Mouse (Mus musculus) kidney, postnatal 0 days (tissue): ENCODE measurements around the gene Fam57b. TPM values are rescaled to one million over a fixed set of nuclear protein-coding genes. Genes with fewer than 3 reads are reported as not detected.
A peak's percentile ranks its signal among the peaks of the same experiment; 100 is the strongest.

Source experiments
- ATAC-seq: fragments of 200-750 bp; cut with Nextera tagmentation; replicated peaks from 2 replicates; pipeline ENCODE4 v1.8.0; 2017; ENCODE audit warnings: low read depth, moderate number of reproducible peaks, moderate TSS enrichment, moderate library complexity; ENCODE audit not compliant: low FRiP score
- DNase-seq: peaks from one replicate; pipeline ENCODE4 v3.0.0-alpha.2; 2016; ENCODE audit warnings: low spot score
- H3K27ac ChIP-seq: fragments of 300-500 bp; sonication (generic); 2 replicates; pipeline ENCODE4 v1.5.1; 2014; ENCODE audit warnings: mild to moderate bottlenecking
- H3K27me3 ChIP-seq: fragments of 300-500 bp; sonication (generic); 2 replicates; pipeline ENCODE4 v1.6.1; 2014; ENCODE audit warnings: low read length, mixed read lengths; ENCODE audit not compliant: insufficient read depth
- H3K36me3 ChIP-seq: fragments of 300-500 bp; sonication (generic); 2 replicates; pipeline ENCODE4 v1.6.1; 2014; ENCODE audit warnings: low read length, mixed read lengths; ENCODE audit not compliant: insufficient read depth
- H3K4me1 ChIP-seq: fragments of 300-500 bp; sonication (generic); replicated peaks from 2 replicates; pipeline ENCODE4 v1.6.1; 2014; ENCODE audit warnings: antibody characterized with exemption, low read length, mixed read lengths; ENCODE audit not compliant: insufficient read depth
- H3K4me2 ChIP-seq: fragments of 300-500 bp; sonication (generic); 2 replicates; pipeline ENCODE4 v1.6.1; 2014; ENCODE audit warnings: mild to moderate bottlenecking, low read length, moderate library complexity, mixed read lengths
- H3K4me3 ChIP-seq: fragments of 300-500 bp; sonication (generic); replicated peaks from 2 replicates; pipeline ENCODE4 v1.5.1; 2014; ENCODE audit warnings: low read depth, low read length
- H3K9ac ChIP-seq: fragments of 300-500 bp; sonication (generic); 2 replicates; pipeline ENCODE4 v1.6.1; 2014; ENCODE audit warnings: low read depth, low read length
- H3K9me3 ChIP-seq: fragments of 300-500 bp; sonication (generic); replicated peaks from 2 replicates; pipeline ENCODE4 v1.6.1; 2016; ENCODE audit warnings: low read length, inconsistent platforms, mixed read lengths
- CTCF ChIP-seq: IDR thresholded peaks from 2 replicates; pipeline ENCODE4 v1.5.1; 2016; ENCODE audit warnings: antibody characterized with exemption, low read depth, mild to moderate bottlenecking, moderate library complexity
- WGBS: fragments of 180-500 bp; shearing (Covaris S2); extraction: QIAGEN DNeasy Blood & Tissue Kit; methylation state at CpG from one replicate; pipeline ENCODE4 v1.1.7; 2014; 5-methylcytosine and 5-hydroxymethylcytosine counted together
- polyA plus RNA-seq: library from polyadenylated mRNA; unstranded; fragments of >200 nt; fragmentation: Nextera tagmentation; extraction: Ambion mirVana; gene quantifications from 2 replicates; pipeline ENCODE4 v1.2.1, GENCODE M21; 2015

Gene Fam57b
- polyA plus RNA-seq, 1 experiment from 2014 or later, result 0.11 TPM

DNA sequence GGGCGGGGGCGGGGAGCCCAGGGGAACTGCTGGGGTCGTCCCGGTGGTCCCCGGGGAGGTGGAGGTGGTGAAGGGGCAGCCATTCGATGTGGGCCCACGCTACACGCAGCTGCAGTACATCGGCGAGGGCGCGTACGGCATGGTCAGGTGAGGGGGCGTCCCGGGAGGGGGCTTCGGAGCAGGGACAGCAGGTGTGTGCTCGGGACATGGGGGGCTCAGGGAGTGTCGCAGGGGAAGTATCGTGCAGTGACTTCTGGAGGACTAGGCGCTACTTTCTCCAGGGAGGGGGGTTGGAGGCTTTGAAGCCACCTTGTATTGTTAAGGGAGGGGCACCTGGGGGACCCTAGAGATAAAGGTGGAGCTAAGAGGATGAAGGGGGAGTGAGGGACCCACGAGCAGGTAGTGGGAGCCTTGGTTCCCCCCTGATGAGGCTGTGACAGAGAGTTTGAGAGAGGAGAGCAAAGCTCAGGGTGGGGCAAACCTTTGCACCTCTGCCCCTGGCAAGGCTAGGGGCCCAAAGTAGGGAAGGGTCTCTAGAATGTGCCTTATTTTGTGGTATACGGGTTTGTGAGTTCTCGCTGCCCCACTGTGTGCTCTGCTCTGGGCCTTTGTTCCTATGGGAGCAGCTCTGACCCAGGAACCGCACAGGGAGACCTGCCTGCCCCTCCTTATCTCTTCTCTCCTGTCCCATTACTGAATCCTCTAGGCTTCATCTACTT, 37.6 kb upstream of the Fam57b start:
- peak overlapping the region; percentile 81 for H3K9ac ChIP-seq

DNA sequence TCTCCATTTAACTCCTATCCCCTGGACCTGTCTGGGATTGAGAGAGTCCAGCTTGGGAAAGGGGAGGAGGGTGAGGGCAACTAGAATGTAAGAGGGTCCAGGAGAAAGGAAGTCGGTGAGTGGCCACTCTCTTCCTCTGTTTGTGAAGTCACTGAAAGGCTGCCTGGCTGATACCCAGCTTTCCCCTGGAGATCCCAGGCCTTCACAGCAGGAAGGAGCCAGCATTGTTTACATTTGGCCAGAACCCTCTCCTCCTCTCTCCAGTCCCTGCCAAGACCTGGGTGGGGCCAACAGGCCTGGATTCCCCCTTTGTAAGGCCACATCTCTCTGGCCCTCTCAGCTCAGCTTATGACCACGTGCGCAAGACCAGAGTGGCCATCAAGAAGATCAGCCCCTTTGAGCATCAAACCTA, 37.1 kb upstream of the Fam57b start:
- 12% methylated on average over 3 of the region's 3 CpGs for WGBS
- peak overlapping the region; percentile 81 for H3K9ac ChIP-seq
- DNase-seq (peak; percentile 93), ATAC-seq (peak; percentile 40; the same call in 1 of the 2 replicates)
- H3K4me2 ChIP-seq, result peak overlapping the region; percentile 76
- no peaks in the 10 kb centered on the region for H3K27me3 ChIP-seq
- H3K4me1 ChIP-seq, result peaks cover 9% of the 10 kb centered on the region; the same call in 1 of the 2 replicates
- peaks cover 34% of the 10 kb centered on the region for H3K36me3 ChIP-seq
- H3K27ac ChIP-seq, result peak overlapping the region; percentile 93
- H3K9me3 ChIP-seq, result no peaks in the 10 kb centered on the region
- peak overlapping the region; percentile 87 for H3K4me3 ChIP-seq
- TF ChIP-seq CTCF, result no peak

More for the DNA sequence above, 37.6 kb upstream of the Fam57b start:
- Histone ChIP-seq H3K4me1 (peaks cover 9% of the 10 kb centered on the region; the same call in 1 of the 2 replicates), H3K4me3 (peak overlapping the region; percentile 87), H3K36me3 (peaks cover 29% of the 10 kb centered on the region), H3K4me2 (peak overlapping the region; percentile 76), H3K9me3 (no peaks in the 10 kb centered on the region), H3K27me3 (no peaks in the 10 kb centered on the region), H3K27ac (peak overlapping the region; percentile 93)
- 0% methylated on average over 22 of the region's 24 CpGs for WGBS
- DNase-seq (no peak), ATAC-seq (peak; percentile 22)
- no peak for TF ChIP-seq CTCF

DNA sequence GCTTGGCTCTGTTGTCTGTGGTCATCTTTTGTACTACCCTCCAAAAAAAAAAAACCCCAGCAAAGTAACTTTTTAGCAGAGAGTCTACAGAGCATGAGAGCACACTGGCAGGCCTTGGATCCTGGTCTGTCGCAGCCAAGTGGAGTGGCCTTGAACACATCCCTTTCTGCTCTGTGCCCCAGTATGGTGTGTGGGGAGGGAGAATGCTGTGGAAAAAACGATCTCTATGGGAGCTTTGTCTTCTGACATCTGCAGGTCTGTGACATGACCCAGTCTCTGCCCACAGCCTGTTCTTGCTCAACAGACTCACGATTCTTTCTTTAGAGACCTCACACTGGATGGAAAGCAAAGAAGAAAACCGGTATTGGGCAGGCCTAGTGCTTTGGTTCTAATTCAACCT, 36.5 kb upstream of the Fam57b start:
- peaks cover 35% of the 10 kb centered on the region for H3K36me3 ChIP-seq
- WGBS, result 60% methylated on average over 4 of the region's 4 CpGs
- peak overlapping the region; percentile 76 for H3K4me2 ChIP-seq
- H3K9me3 ChIP-seq, result no peaks in the 10 kb centered on the region
- H3K4me1 ChIP-seq, result peaks cover 9% of the 10 kb centered on the region; the same call in 1 of the 2 replicates
- H3K27me3 ChIP-seq, result no peaks in the 10 kb centered on the region
- H3K4me3 ChIP-seq, result no peak overlapping the region
- ATAC-seq, result no peak
- no peak for DNase-seq
- no peak for TF ChIP-seq CTCF
- peak overlapping the region; percentile 93 for H3K27ac ChIP-seq
- H3K9ac ChIP-seq, result no peak overlapping the region

DNA sequence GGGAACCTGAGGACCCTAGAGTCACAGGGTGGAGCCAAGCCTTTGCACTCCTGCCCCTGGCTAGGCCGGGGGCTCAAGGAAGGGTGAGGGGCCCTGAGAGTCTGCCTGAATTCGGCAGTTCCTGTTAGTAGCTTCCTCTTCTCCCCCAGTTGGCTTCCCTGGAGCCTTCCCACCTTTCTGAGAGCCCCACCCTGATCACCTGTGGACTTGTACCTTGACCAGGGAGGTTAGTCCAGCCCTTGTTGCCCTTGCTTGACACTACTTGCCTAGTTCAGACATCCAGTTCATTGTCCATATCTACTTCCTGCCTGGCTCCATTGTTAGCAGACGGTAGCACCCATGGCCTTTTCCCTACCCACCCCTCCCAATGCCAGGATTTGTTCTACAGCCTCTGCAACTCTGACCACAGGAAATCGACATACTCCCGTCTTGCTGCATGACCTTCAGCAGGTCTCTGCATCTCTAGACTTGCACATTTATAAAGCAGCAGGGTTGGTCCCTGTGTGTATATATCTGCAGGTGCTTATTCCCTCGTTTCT, 35.9 kb upstream of the Fam57b start:
- no peaks in the 10 kb centered on the region for H3K27me3 ChIP-seq
- peak overlapping the region; percentile 19; the same call in 1 of the 2 replicates for H3K27ac ChIP-seq
- peaks cover 9% of the 10 kb centered on the region; the same call in 1 of the 2 replicates for H3K4me1 ChIP-seq
- no peak overlapping the region for H3K4me2 ChIP-seq
- WGBS, result 59% methylated on average over 6 of the region's 6 CpGs
- no peak overlapping the region for H3K4me3 ChIP-seq
- TF ChIP-seq CTCF, result no peak
- H3K9ac ChIP-seq, result no peak overlapping the region
- H3K9me3 ChIP-seq, result no peaks in the 10 kb centered on the region
- H3K36me3 ChIP-seq, result peaks cover 42% of the 10 kb centered on the region
- no peak for DNase-seq
- no peak for ATAC-seq

DNA sequence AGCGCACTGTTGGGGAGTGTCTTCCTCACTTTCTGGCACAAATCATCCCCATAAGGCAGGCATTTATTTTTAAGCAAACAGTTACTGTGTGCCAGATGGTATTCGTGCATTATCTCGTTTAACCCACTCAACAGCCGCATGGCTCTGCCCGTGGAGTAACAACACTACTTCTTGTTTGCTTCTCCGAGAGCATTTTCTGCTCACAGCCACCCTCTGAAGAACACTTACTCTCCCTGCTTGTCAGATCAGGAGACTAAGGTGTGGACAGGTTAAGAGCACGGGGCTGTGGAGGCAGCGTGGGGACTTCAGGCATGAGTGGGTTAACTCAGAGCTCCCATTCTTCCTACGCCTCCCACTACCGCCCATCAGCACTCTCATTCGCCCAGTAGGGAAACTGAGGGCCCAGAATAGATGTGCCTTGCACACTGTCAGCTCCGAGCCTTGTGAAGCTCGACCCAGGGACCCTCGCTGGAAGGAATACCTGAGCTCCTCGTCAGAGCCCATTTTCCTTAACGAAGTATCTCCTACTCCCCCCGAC, 34.9 kb upstream of the Fam57b start:
- Histone ChIP-seq H3K4me2 (0 out of 2 replicates have a peak overlapping the region, but pooled peaks have one; percentile 11), H3K9ac (no peak overlapping the region), H3K27me3 (no peaks in the 10 kb centered on the region), H3K27ac (no peak overlapping the region), H3K9me3 (no peaks in the 10 kb centered on the region), H3K4me3 (no peak overlapping the region), H3K4me1 (peaks cover 9% of the 10 kb centered on the region; the same call in 1 of the 2 replicates), H3K36me3 (peaks cover 46% of the 10 kb centered on the region)
- ATAC-seq (no peak), DNase-seq (no peak)
- no peak for TF ChIP-seq CTCF
- WGBS, result 69% methylated on average over 17 of the region's 17 CpGs

DNA sequence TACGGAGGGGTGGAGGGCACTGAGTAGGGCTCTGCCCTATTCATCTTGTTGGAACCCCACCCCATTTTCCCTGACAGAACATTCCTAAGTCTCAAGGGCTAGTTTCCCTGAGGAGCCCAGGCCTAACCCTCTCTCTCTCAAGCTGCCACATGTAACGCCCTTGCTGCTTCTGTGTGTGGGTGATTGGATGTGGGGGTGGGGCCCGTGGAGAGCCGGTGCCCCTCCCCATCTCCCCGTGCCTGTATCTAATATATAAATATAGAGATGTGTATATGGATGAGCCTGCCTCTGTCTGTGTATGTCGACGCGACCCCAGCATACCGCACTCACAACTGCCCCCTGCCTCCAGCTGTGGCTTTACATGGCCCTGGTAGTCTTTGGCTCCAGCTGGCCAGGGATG, 31.9 kb upstream of the Fam57b start:
- Histone ChIP-seq H3K4me3 (no peak overlapping the region), H3K9ac (no peak overlapping the region), H3K9me3 (no peaks in the 10 kb centered on the region), H3K4me1 (peaks cover 9% of the 10 kb centered on the region; the same call in 1 of the 2 replicates), H3K27ac (no peak overlapping the region), H3K4me2 (no peak overlapping the region), H3K27me3 (no peaks in the 10 kb centered on the region), H3K36me3 (peaks cover 73% of the 10 kb centered on the region)
- ATAC-seq (no peak), DNase-seq (no peak)
- WGBS, result 88% methylated on average over 9 of the region's 9 CpGs
- no peak for TF ChIP-seq CTCF
